Mouse (Mus musculus) CH12.LX (cell line): ENCODE data around the gene Srp9. TPM values are rescaled to one million over a fixed set of nuclear protein-coding genes. Genes with fewer than 3 reads are reported as not detected.

Source experiments
- DNase-seq: peaks from one replicate; pipeline ENCODE4 v3.0.0-alpha.2; 2013; ENCODE audit errors: extremely low read depth
- H3K27ac ChIP-seq: 2 replicates; pipeline ENCODE4 v1.5.1; 2012; ENCODE audit warnings: low read depth, mild to moderate bottlenecking, control low read depth, moderate library complexity; ENCODE audit not compliant: insufficient read depth
- H3K27me3 ChIP-seq: replicated peaks from 2 replicates; pipeline ENCODE3; 2012; ENCODE audit warnings: inconsistent platforms
- H3K36me3 ChIP-seq, 2 experiments: replicated peaks in 1 of 2; 2 replicates each; pipeline versions ENCODE3 to v1.6.1; 2012; ENCODE audit warnings: inconsistent platforms in 1 of 2, low read length in 1 of 2, mild to moderate bottlenecking in 1 of 2, mixed read lengths in 1 of 2, moderate library complexity in 1 of 2; ENCODE audit not compliant: control insufficient read depth in 1 of 2, insufficient read depth in 1 of 2
- H3K4me1 ChIP-seq, 2 experiments: 2 replicates each; pipeline ENCODE4 v1.6.1; 2012; ENCODE audit warnings: inconsistent platforms in 1 of 2, moderate library complexity in 1 of 2; ENCODE audit not compliant: insufficient read depth in 2 of 2, control insufficient read depth in 1 of 2
- H3K4me2 ChIP-seq: 2 replicates; pipeline ENCODE4 v1.6.1; 2012; ENCODE audit warnings: low read depth, mild to moderate bottlenecking, control low read depth; ENCODE audit not compliant: poor library complexity, insufficient read depth, severe bottlenecking
- H3K4me3 ChIP-seq, 3 experiments: fragments of 150-350 bp in 1 of 3; sonication (generic) in 1 of 3; replicated peaks in 1 of 3; 2 replicates each; pipeline versions ENCODE3 to v1.5.1; 2011 to 2012; ENCODE audit warnings: low read depth in 2 of 3, low read length in 2 of 3, mild to moderate bottlenecking in 2 of 3, moderate library complexity in 2 of 3, control low read depth in 1 of 3, improper control_type of control experiment in 1 of 3, inconsistent platforms in 1 of 3, mixed read lengths in 1 of 3; ENCODE audit not compliant: poor library complexity in 1 of 3
- H3K79me2 ChIP-seq: replicated peaks from 2 replicates; pipeline ENCODE4 v1.6.1; 2012; ENCODE audit warnings: mild to moderate bottlenecking, moderate library complexity; ENCODE audit not compliant: control insufficient read depth, poor library complexity, insufficient read depth, severe bottlenecking; ENCODE audit errors: extremely low read depth
- H3K9ac ChIP-seq: 2 replicates; pipeline ENCODE4 v1.6.1; 2012; ENCODE audit warnings: low read depth, mild to moderate bottlenecking, control low read depth, moderate library complexity; ENCODE audit not compliant: insufficient read depth
- H3K9me3 ChIP-seq: replicated peaks from 2 replicates; pipeline ENCODE3; 2012; ENCODE audit warnings: low read length, inconsistent platforms, mixed read lengths
- CHD1 ChIP-seq: IDR thresholded peaks from 2 replicates; pipeline ENCODE4 v1.6.1; 2012; ENCODE audit warnings: low read depth, low read length, improper control_type of control experiment, inconsistent platforms
- CTCF ChIP-seq, 2 experiments: IDR thresholded peaks in 1 of 2; conservative IDR thresholded peaks in 1 of 2; 2 replicates each; pipeline ENCODE4 v1.5.1; 2011 to 2012; ENCODE audit warnings: low read depth in 2 of 2, low read length in 2 of 2, improper control_type of control experiment in 1 of 2, inconsistent platforms in 1 of 2, mild to moderate bottlenecking in 1 of 2, moderate library complexity in 1 of 2
- EP300 ChIP-seq: IDR thresholded peaks from 2 replicates; pipeline ENCODE4 v1.6.1; 2011; ENCODE audit warnings: low read length, improper control_type of control experiment
- GABPA ChIP-seq: IDR thresholded peaks from 2 replicates; pipeline ENCODE4 v1.6.1; 2012; ENCODE audit warnings: low read depth, low read length, improper control_type of control experiment, inconsistent platforms; ENCODE audit not compliant: insufficient replicate concordance
- HCFC1 ChIP-seq: IDR thresholded peaks from 2 replicates; pipeline ENCODE4 v1.6.1; 2012; ENCODE audit warnings: low read depth, mild to moderate bottlenecking, inconsistent platforms, low read length, improper control_type of control experiment
- JUN ChIP-seq: IDR thresholded peaks from 2 replicates; pipeline ENCODE4 v1.6.1; 2011; ENCODE audit warnings: low read depth, mild to moderate bottlenecking, low read length, improper control_type of control experiment, moderate library complexity; ENCODE audit not compliant: insufficient read depth
- JUND ChIP-seq: conservative IDR thresholded peaks from 2 replicates; pipeline ENCODE4 v1.6.1; 2011; ENCODE audit warnings: low read depth, low read length, improper control_type of control experiment
- KAT2A ChIP-seq: IDR thresholded peaks from 2 replicates; pipeline ENCODE4 v1.6.1; 2012; ENCODE audit warnings: low read length, improper control_type of control experiment, inconsistent platforms; ENCODE audit not compliant: insufficient replicate concordance
- MAX ChIP-seq: IDR thresholded peaks from 2 replicates; pipeline ENCODE4 v1.6.1; 2011; ENCODE audit warnings: low read length, improper control_type of control experiment
- MXI1 ChIP-seq: IDR thresholded peaks from 2 replicates; pipeline ENCODE4 v1.6.1; 2011; ENCODE audit warnings: mild to moderate bottlenecking, low read depth, low read length, improper control_type of control experiment
- MYC ChIP-seq: IDR thresholded peaks from 2 replicates; pipeline ENCODE4 v1.6.1; 2011; ENCODE audit warnings: low read depth, mild to moderate bottlenecking, improper control_type of control experiment, low read length
- NELFE ChIP-seq: IDR thresholded peaks from 2 replicates; pipeline ENCODE4 v1.6.1; 2011; ENCODE audit warnings: low read depth, low read length, improper control_type of control experiment
- NRF1 ChIP-seq: IDR thresholded peaks from 2 replicates; pipeline ENCODE4 v1.6.1; 2014; ENCODE audit warnings: low read depth, mild to moderate bottlenecking, inconsistent platforms, low read length, improper control_type of control experiment, moderate library complexity
- PAX5 ChIP-seq: IDR thresholded peaks from 2 replicates; pipeline ENCODE4 v1.6.1; 2012; ENCODE audit warnings: low read length, inconsistent platforms, mixed read lengths
- RCOR1 ChIP-seq: conservative IDR thresholded peaks from 2 replicates; pipeline ENCODE4 v1.6.1; 2012; ENCODE audit warnings: low read depth, mild to moderate bottlenecking, inconsistent platforms, low read length, improper control_type of control experiment
- SMC3 ChIP-seq: IDR thresholded peaks from 2 replicates; pipeline ENCODE4 v1.6.1; 2011; ENCODE audit warnings: low read depth, low read length, improper control_type of control experiment
- TBP ChIP-seq: conservative IDR thresholded peaks from 2 replicates; pipeline ENCODE4 v1.6.1; 2011; ENCODE audit warnings: low read depth, low read length, improper control_type of control experiment
- UBTF ChIP-seq: IDR thresholded peaks from 2 replicates; pipeline ENCODE4 v1.6.1; 2012; ENCODE audit warnings: low read depth, mild to moderate bottlenecking, inconsistent platforms, low read length, improper control_type of control experiment, moderate library complexity
- USF2 ChIP-seq: conservative IDR thresholded peaks from 2 replicates; pipeline ENCODE4 v1.6.1; 2011; ENCODE audit warnings: low read depth, low read length, improper control_type of control experiment
- ZKSCAN1 ChIP-seq: IDR thresholded peaks from 2 replicates; pipeline ENCODE4 v1.6.1; 2012; ENCODE audit warnings: low read depth, inconsistent platforms, low read length, improper control_type of control experiment, borderline replicate concordance
- ZMIZ1 ChIP-seq: IDR thresholded peaks from 2 replicates; pipeline ENCODE4 v1.6.1; 2012; ENCODE audit warnings: low read depth, mild to moderate bottlenecking, inconsistent platforms, low read length, improper control_type of control experiment
- ZNF384 ChIP-seq: IDR thresholded peaks from 2 replicates; pipeline ENCODE4 v1.6.1; 2012; ENCODE audit warnings: low read depth, low read length, improper control_type of control experiment, inconsistent platforms
- dilution Hi-C: fragments of 300-500 bp; cut with MboI; formaldehyde crosslinking; loops from 2 replicates; pipeline ENCODE4 v1.14.3; 2020; ENCODE audit warnings: low sequenced_read_pairs; ENCODE audit not compliant: extremely low pct_unique_long_range_greater_than_20kb, extremely low pct_ligation_motif_present
- in situ Hi-C: fragments of 300-500 bp; cut with MboI; formaldehyde crosslinking; loops from 3 replicates; pipeline ENCODE4 v1.14.3; 2019; ENCODE audit warnings: low sequenced_read_pairs, low pct_ligation_motif_present, low pct_unique_long_range_greater_than_20kb, mixed read lengths
- polyA plus RNA-seq: library from polyadenylated mRNA; unstranded; fragments of >175 nt; gene quantifications from 2 replicates; pipeline ENCODE4 v1.2.1, GENCODE M21; 2012; ENCODE audit warnings: low read depth; ENCODE audit not compliant: insufficient read length
- total RNA-seq, 2 experiments: library from RNA; depleted of rRNA; stranded (reverse); fragments of 300-350 nt in 1 of 2; fragments of >200 nt in 1 of 2; gene quantifications; 2 replicates each; pipeline ENCODE4 v1.2.3; 2012 to 2014

Gene Srp9
- total and polyA plus RNA-seq, 3 experiments: 135 to 221 (median 138) TPM

DNA sequence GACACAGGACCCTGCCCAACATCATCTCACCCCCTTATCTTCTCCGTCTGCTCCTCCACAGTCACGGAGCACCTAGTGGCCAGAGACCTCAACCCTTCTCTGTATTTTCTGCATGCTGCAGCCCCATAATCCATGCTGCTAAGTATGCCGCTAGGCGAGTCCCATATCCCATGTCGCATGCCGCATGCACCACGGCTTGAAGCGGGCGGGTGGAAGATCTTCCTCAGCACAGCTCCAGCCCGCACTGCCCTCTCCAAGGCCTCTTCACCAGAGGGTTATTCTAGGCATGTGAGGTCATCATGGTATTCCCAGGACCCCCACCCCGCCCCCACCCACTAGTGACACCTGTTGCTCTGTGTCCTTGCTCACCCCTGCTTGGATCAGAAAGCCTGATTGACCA is 11.4 kb upstream of the Srp9 start:
- Histone ChIP-seq H3K9me3 (no peaks in the 10 kb centered on the region), H3K4me3 (no peak overlapping the region), H3K27me3 (no peaks in the 10 kb centered on the region), H3K9ac (no peak overlapping the region), H3K27ac (peak overlapping the region; percentile 99), H3K36me3 (no peaks in the 10 kb centered on the region), H3K4me1 (peaks cover 41 to 58% of the 10 kb centered on the region in 2 experiments), H3K4me2 (no peak overlapping the region), H3K79me2 (no peaks in the 10 kb centered on the region)
- DNase-seq: no peak
- dilution Hi-C loops: no loop called here
- no peak for TF ChIP-seq KAT2A
- no peak for TF ChIP-seq MYC
- TF ChIP-seq ZMIZ1: no peak
- no peak for TF ChIP-seq USF2
- no peak for TF ChIP-seq NELFE
- TF ChIP-seq HCFC1: no peak
- no peak for TF ChIP-seq RCOR1
- no peak for TF ChIP-seq ZKSCAN1
- TF ChIP-seq CTCF (conservative IDR thresholded peaks at IDR 0.05 in 1 of 2, IDR thresholded peaks at IDR 0.05 in 1 of 2; ENCODE audit: low read depth in 2 of 2, low read length in 2 of 2): no peak
- no peak for TF ChIP-seq UBTF
- no peak for TF ChIP-seq GABPA
- no peak for TF ChIP-seq TBP
- no peak for TF ChIP-seq NRF1
- no peak for TF ChIP-seq MAX
- no peak for TF ChIP-seq ZNF384
- TF ChIP-seq CHD1: no peak
- no peak for TF ChIP-seq JUND
- no peak for TF ChIP-seq SMC3
- TF ChIP-seq JUN: no peak
- in situ Hi-C loops: loop anchor here (10.0 kb wide), 1 partner anchor 388 kb away; no protein-coding TSS in a partner anchor

DNA sequence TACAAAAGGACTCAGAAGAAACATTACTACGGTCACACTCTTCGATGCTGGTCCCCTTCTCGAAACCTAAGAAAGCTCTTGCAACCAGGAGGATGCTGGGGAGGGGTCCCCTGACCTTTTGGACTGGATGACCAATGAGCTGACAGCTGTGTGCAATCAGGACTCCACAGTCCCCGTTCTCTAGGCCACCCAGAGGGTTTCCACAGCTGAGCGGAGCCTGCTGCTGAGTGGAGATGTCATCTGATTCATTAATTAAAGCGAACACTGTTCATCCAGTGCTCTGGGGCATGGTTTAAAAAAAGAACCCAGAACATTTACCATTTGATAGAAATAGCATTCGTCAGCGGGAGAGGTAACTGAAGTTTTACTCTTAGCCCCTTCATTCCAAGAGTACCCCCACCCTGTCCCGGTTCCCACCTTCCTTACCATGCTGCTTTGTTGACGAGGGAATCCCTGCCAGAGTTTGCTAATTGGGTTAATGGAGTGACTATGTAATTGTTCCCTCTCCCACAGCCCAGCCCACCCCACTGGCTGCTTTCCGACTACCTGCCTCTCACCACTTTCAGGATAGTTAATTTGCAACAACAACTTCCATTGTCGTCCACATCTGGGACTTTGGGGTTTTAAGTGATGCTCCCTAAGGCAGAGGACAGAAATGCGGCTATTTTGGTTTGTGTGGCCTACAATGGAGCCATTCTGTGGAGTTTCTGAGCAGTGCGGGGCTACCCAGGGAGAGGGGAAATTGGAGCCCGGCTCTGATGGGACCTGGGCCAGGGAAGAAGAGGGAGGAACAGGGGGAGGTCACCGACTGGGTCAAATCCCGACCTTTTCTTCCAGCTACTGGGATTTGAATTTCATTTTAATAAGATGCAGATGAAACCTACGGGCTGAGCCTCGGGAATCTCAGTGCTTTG is 10.7 kb upstream of the Srp9 start:
- Histone ChIP-seq H3K27ac (peak overlapping the region; percentile 99; the same call in 1 of the 2 replicates), H3K36me3 (no peaks in the 10 kb centered on the region), H3K9ac (no peak overlapping the region), H3K4me1 (peaks cover 37 to 51% of the 10 kb centered on the region in 2 experiments), H3K27me3 (no peaks in the 10 kb centered on the region), H3K79me2 (no peaks in the 10 kb centered on the region), H3K9me3 (no peaks in the 10 kb centered on the region), H3K4me2 (no peak overlapping the region), H3K4me3 (no peak overlapping the region)
- no peak for DNase-seq
- in situ Hi-C loops: loop anchor here (10.0 kb wide), 1 partner anchor 389 kb away; no protein-coding TSS in a partner anchor
- TF ChIP-seq NRF1 (no peak), EP300 (no peak), MXI1 (no peak), GABPA (no peak), PAX5 (no peak)
- dilution Hi-C loops: no loop called here
